Mouse (Mus musculus): ENCODE data around the gene Inava. TPM values are rescaled to one million over a fixed set of nuclear protein-coding genes. Genes with fewer than 3 reads are reported as not detected.

Inava gene
- total RNA-seq (2021): not detected
- 0.29 TPM in 1 of 2 replicates, not detected in the other for polyA plus RNA-seq (2012; rRNA removed)
- long read RNA-seq: 0 reads

GRCm38 (mm10) chr1:136233892-136234594 is at the start of gene Inava:
Gene Inava (minus strand): TSS chr1:136234264.
- intact Hi-C loops (cut with DNase I): no loop called here
- Histone ChIP-seq H3K27ac (no peak within 1 kb of the TSS), H3K4me1 (ENCODE audit: control insufficient read depth, insufficient read depth, low read length) (no peaks in the 10 kb centered on the region), H3K79me2 (replicated peaks; ENCODE audit: control insufficient read depth, insufficient read depth, low read length) (no peaks in the 10 kb centered on the region), H3K9ac (ENCODE audit: low read depth, low read length) (peak within 1 kb of the TSS; percentile 46), H3K36me3 (ENCODE audit: control insufficient read depth, insufficient read depth, low read length) (no peaks in the 10 kb centered on the region), H3K27me3 (ENCODE audit: control insufficient read depth, insufficient read depth, low read length) (peaks cover 11% of the 10 kb centered on the region), H3K4me3 (peak within 1 kb of the TSS; percentile 49)
- TF ChIP-seq CTCF (IDR thresholded peaks at IDR 0.05) (no peak), EP300 (IDR thresholded peaks at IDR 0.05; ENCODE audit: insufficient read depth, low read depth, low read length) (no peak), POLR2A (IDR thresholded peaks at IDR 0.05; ENCODE audit: insufficient read depth, low read depth, low read length) (no peak)
- under 1% methylated on average over 46 of the region's 51 CpGs for WGBS
- DNase-seq: peak in 1 of 2 experiments; percentile 35

GRCm38 (mm10) chr1:136277366-136277765 is 43.3 kb upstream of the Inava start:
- Histone ChIP-seq H3K4me1 (ENCODE audit: control insufficient read depth, insufficient read depth, low read length) (no peaks in the 10 kb centered on the region), H3K79me2 (replicated peaks; ENCODE audit: control insufficient read depth, insufficient read depth, low read length) (no peaks in the 10 kb centered on the region), H3K27ac (no peak overlapping the region), H3K36me3 (ENCODE audit: control insufficient read depth, insufficient read depth, low read length) (no peaks in the 10 kb centered on the region; the same call in none of the 2 replicates), H3K4me3 (no peak overlapping the region), H3K27me3 (ENCODE audit: control insufficient read depth, insufficient read depth, low read length) (no peaks in the 10 kb centered on the region), H3K9ac (ENCODE audit: low read depth, low read length) (no peak overlapping the region)
- TF ChIP-seq CTCF (IDR thresholded peaks at IDR 0.05): no peak
- no peak for TF ChIP-seq POLR2A (IDR thresholded peaks at IDR 0.05; ENCODE audit: insufficient read depth, low read depth, low read length)
- no peak for TF ChIP-seq EP300 (IDR thresholded peaks at IDR 0.05; ENCODE audit: insufficient read depth, low read depth, low read length)
- 94% methylated on average over 8 of the region's 8 CpGs for WGBS
- intact Hi-C loops (cut with DNase I): no loop called here
- no peak for DNase-seq

- no peak for DNase-seq
- WGBS: 84% methylated on average over 7 of the region's 7 CpGs
- no peak overlapping the region for H3K27ac ChIP-seq
- no peaks in the 10 kb centered on the region for H3K27me3 ChIP-seq (ENCODE audit: control insufficient read depth, insufficient read depth, low read length)
- intact Hi-C loops (cut with DNase I): no loop called here
- no peak overlapping the region for H3K9ac ChIP-seq (ENCODE audit: low read depth, low read length)
- no peaks in the 10 kb centered on the region for H3K79me2 ChIP-seq (replicated peaks; ENCODE audit: control insufficient read depth, insufficient read depth, low read length)
- no peaks in the 10 kb centered on the region; the same call in 1 of the 2 replicates for H3K36me3 ChIP-seq (ENCODE audit: control insufficient read depth, insufficient read depth, low read length)
- TF ChIP-seq CTCF (IDR thresholded peaks at IDR 0.05) (no peak), POLR2A (IDR thresholded peaks at IDR 0.05; ENCODE audit: insufficient read depth, low read depth, low read length) (no peak), EP300 (IDR thresholded peaks at IDR 0.05; ENCODE audit: insufficient read depth, low read depth, low read length) (no peak)
- H3K4me3 ChIP-seq: no peak overlapping the region
- H3K4me1 ChIP-seq (ENCODE audit: control insufficient read depth, insufficient read depth, low read length): no peaks in the 10 kb centered on the region
Measured at GRCm38 (mm10) chr1:136268224-136268623, 34.2 kb upstream of the Inava start.

GRCm38 (mm10) chr1:136266127-136266526 is 32.1 kb upstream of the Inava start:
- no peak overlapping the region for H3K9ac ChIP-seq (ENCODE audit: low read depth, low read length)
- no peaks in the 10 kb centered on the region for H3K79me2 ChIP-seq (replicated peaks; ENCODE audit: control insufficient read depth, insufficient read depth, low read length)
- WGBS: 30% methylated on average over 6 of the region's 6 CpGs
- TF ChIP-seq CTCF (IDR thresholded peaks at IDR 0.05): no peak
- H3K36me3 ChIP-seq (ENCODE audit: control insufficient read depth, insufficient read depth, low read length): no peaks in the 10 kb centered on the region
- DNase-seq: no peak
- no peaks in the 10 kb centered on the region for H3K4me1 ChIP-seq (ENCODE audit: control insufficient read depth, insufficient read depth, low read length)
- H3K4me3 ChIP-seq: no peak overlapping the region
- intact Hi-C loops (cut with DNase I): no loop called here
- H3K27me3 ChIP-seq (ENCODE audit: control insufficient read depth, insufficient read depth, low read length): no peaks in the 10 kb centered on the region
- H3K27ac ChIP-seq: no peak overlapping the region

GRCm38 (mm10) chr1:136263355-136263754 is 29.3 kb upstream of the Inava start:
- peaks cover 2% of the 10 kb centered on the region; the same call in 1 of the 2 replicates for H3K4me1 ChIP-seq (ENCODE audit: control insufficient read depth, insufficient read depth, low read length)

GRCm38 (mm10) chr1:136260635-136261238 is 26.7 kb upstream of the Inava start, which contains the start of gene Gpr25:
Gene Gpr25 (minus strand): TSS chr1:136260873.
- Histone ChIP-seq H3K4me3 (peak within 1 kb of the TSS; percentile 42), H3K9ac (ENCODE audit: low read depth, low read length) (peak within 1 kb of the TSS; percentile 49), H3K79me2 (replicated peaks; ENCODE audit: control insufficient read depth, insufficient read depth, low read length) (no peaks in the 10 kb centered on the region), H3K27me3 (ENCODE audit: control insufficient read depth, insufficient read depth, low read length) (peaks cover 11% of the 10 kb centered on the region), H3K36me3 (ENCODE audit: control insufficient read depth, insufficient read depth, low read length) (no peaks in the 10 kb centered on the region), H3K4me1 (ENCODE audit: control insufficient read depth, insufficient read depth, low read length) (peaks cover 2% of the 10 kb centered on the region; the same call in 1 of the 2 replicates), H3K27ac (no peak within 1 kb of the TSS)
- TF ChIP-seq EP300 (IDR thresholded peaks at IDR 0.05; ENCODE audit: insufficient read depth, low read depth, low read length) (no peak), POLR2A (IDR thresholded peaks at IDR 0.05; ENCODE audit: insufficient read depth, low read depth, low read length) (no peak), CTCF (IDR thresholded peaks at IDR 0.05) (no peak)
- intact Hi-C loops (cut with DNase I): no loop called here
- no peak for DNase-seq
- 9% methylated on average over 28 of the region's 28 CpGs for WGBS

More at GRCm38 (mm10) chr1:136263355-136263754, 29.3 kb upstream of the Inava start:
- intact Hi-C loops (cut with DNase I): no loop called here
- H3K9ac ChIP-seq (ENCODE audit: low read depth, low read length): no peak overlapping the region
- no peak overlapping the region for H3K4me3 ChIP-seq
- WGBS: 85% methylated on average over 5 of the region's 5 CpGs
- DNase-seq: no peak
- H3K27me3 ChIP-seq (ENCODE audit: control insufficient read depth, insufficient read depth, low read length): peaks cover 11% of the 10 kb centered on the region
- H3K27ac ChIP-seq: no peak overlapping the region
- no peak for TF ChIP-seq CTCF (IDR thresholded peaks at IDR 0.05)
- no peak for TF ChIP-seq POLR2A (IDR thresholded peaks at IDR 0.05; ENCODE audit: insufficient read depth, low read depth, low read length)
- TF ChIP-seq EP300 (IDR thresholded peaks at IDR 0.05; ENCODE audit: insufficient read depth, low read depth, low read length): no peak
- H3K36me3 ChIP-seq (ENCODE audit: control insufficient read depth, insufficient read depth, low read length): no peaks in the 10 kb centered on the region
- H3K79me2 ChIP-seq (replicated peaks; ENCODE audit: control insufficient read depth, insufficient read depth, low read length): no peaks in the 10 kb centered on the region

All from heart, adult 2 months (tissue).